Mouse (Mus musculus) lung, embryonic 15.5 days (tissue): ENCODE data around the gene Fahd1. TPM values are rescaled to one million over a fixed set of nuclear protein-coding genes. Genes with fewer than 3 reads are reported as not detected.

Source experiments
- ATAC-seq: fragments of 200-750 bp; cut with Nextera tagmentation; 2 replicates; pipeline ENCODE4 v1.8.0; 2017; ENCODE audit warnings: moderate number of reproducible peaks, borderline replicate concordance; ENCODE audit not compliant: low FRiP score, low TSS enrichment; ENCODE audit errors: extremely low read depth
- H3K27ac ChIP-seq: fragments of 300-500 bp; sonication (generic); 2 replicates; pipeline ENCODE4 v1.5.1; 2015; ENCODE audit warnings: moderate library complexity, mild to moderate bottlenecking, inconsistent platforms
- H3K27me3 ChIP-seq: fragments of 300-500 bp; sonication (generic); 2 replicates; pipeline ENCODE4 v1.6.1; 2015; ENCODE audit warnings: inconsistent platforms
- H3K36me3 ChIP-seq: fragments of 300-500 bp; sonication (generic); 2 replicates; pipeline ENCODE4 v1.6.1; 2015; ENCODE audit warnings: inconsistent platforms
- H3K4me1 ChIP-seq: fragments of 300-500 bp; sonication (generic); 2 replicates; pipeline ENCODE4 v1.6.1; 2015; ENCODE audit warnings: inconsistent platforms
- H3K4me2 ChIP-seq: fragments of 300-500 bp; sonication (generic); 2 replicates; pipeline ENCODE4 v1.6.1; 2015; ENCODE audit warnings: inconsistent platforms, mild to moderate bottlenecking, moderate library complexity
- H3K4me3 ChIP-seq: fragments of 300-500 bp; sonication (generic); 2 replicates; pipeline ENCODE4 v1.5.1; 2015; ENCODE audit warnings: mild to moderate bottlenecking, inconsistent platforms
- H3K9ac ChIP-seq: fragments of 300-500 bp; sonication (generic); 2 replicates; pipeline ENCODE4 v1.6.1; 2015; ENCODE audit warnings: inconsistent platforms
- H3K9me3 ChIP-seq: fragments of 300-500 bp; sonication (generic); 2 replicates; pipeline ENCODE4 v1.6.1; 2016; ENCODE audit warnings: inconsistent platforms
- WGBS: fragments of 180-500 bp; shearing (Covaris S2); methylation state at CpG from one replicate; pipeline ENCODE4 v1.1.7; 2015; 5-methylcytosine and 5-hydroxymethylcytosine counted together
- polyA plus RNA-seq: library from polyadenylated mRNA; unstranded; fragments of >200 nt; fragmentation: Nextera tagmentation; extraction: Ambion mirVana; gene quantifications from 2 replicates; pipeline ENCODE4 v1.2.1, GENCODE M21; 2015

The Fahd1 gene
- polyA plus RNA-seq, 1 experiment from 2014 or later = 19.9 TPM

GRCm38 (mm10) chr17:24856589-24856988 lies 6.4 kb upstream of the Fahd1 start:
- 88% methylated on average over 13 of the region's 13 CpGs for WGBS
- Histone ChIP-seq H3K27me3 (peaks cover 2% of the 10 kb centered on the region; the same call in 1 of the 2 replicates), H3K4me3 (no peak overlapping the region), H3K4me1 (no peaks in the 10 kb centered on the region), H3K36me3 (peaks cover 7% of the 10 kb centered on the region; the same call in 1 of the 2 replicates), H3K4me2 (no peak overlapping the region), H3K27ac (no peak overlapping the region), H3K9me3 (no peaks in the 10 kb centered on the region), H3K9ac (no peak overlapping the region)
- ATAC-seq = no peak

- Histone ChIP-seq H3K4me3 (no peak overlapping the region), H3K27ac (no peak overlapping the region), H3K4me2 (no peak overlapping the region), H3K4me1 (peaks cover 4% of the 10 kb centered on the region), H3K9ac (no peak overlapping the region), H3K27me3 (peaks cover 9% of the 10 kb centered on the region; the same call in 1 of the 2 replicates), H3K36me3 (0 out of 2 replicates have a peak, but pooled peaks cover 3% of the 10 kb centered on the region), H3K9me3 (no peaks in the 10 kb centered on the region)
- ATAC-seq = no peak
- WGBS = 74% methylated on average over 3 of the region's 3 CpGs
These were observed 5.8 kb upstream of the Fahd1 start for GRCm38 (mm10) chr17:24855838-24856464.

GRCm38 (mm10) chr17:24851381-24852125 lies 1.4 kb upstream of the Fahd1 start:
- Histone ChIP-seq H3K27ac (no peak overlapping the region), H3K4me3 (peak overlapping the region; percentile 75), H3K9ac (no peak overlapping the region), H3K27me3 (peaks cover 9% of the 10 kb centered on the region; the same call in 1 of the 2 replicates), H3K4me1 (peaks cover 11% of the 10 kb centered on the region), H3K9me3 (no peaks in the 10 kb centered on the region), H3K36me3 (0 out of 2 replicates have a peak, but pooled peaks cover 3% of the 10 kb centered on the region), H3K4me2 (peak overlapping the region; percentile 82)
- ATAC-seq = no peak
- 75% methylated on average over 10 of the region's 10 CpGs for WGBS

- 2% methylated on average over 20 of the region's 20 CpGs for WGBS
These were observed 586 bp upstream of the Fahd1 start for GRCm38 (mm10) chr17:24850773-24851127.

GRCm38 (mm10) chr17:24849733-24850064 lies 465 bp downstream of the Fahd1 start:
- Histone ChIP-seq H3K36me3 (0 out of 2 replicates have a peak, but pooled peaks cover 3% of the 10 kb centered on the region), H3K9ac (peak overlapping the region; percentile 74), H3K4me1 (peaks cover 11% of the 10 kb centered on the region), H3K4me3 (peak overlapping the region; percentile 75), H3K4me2 (peak overlapping the region; percentile 82), H3K27me3 (peaks cover 9% of the 10 kb centered on the region; the same call in 1 of the 2 replicates), H3K9me3 (no peaks in the 10 kb centered on the region), H3K27ac (peak overlapping the region; percentile 93)
- WGBS = 0% methylated on average over 21 of the region's 21 CpGs
- peak; percentile 56 for ATAC-seq

More at GRCm38 (mm10) chr17:24850773-24851127, 586 bp upstream of the Fahd1 start:
- Histone ChIP-seq H3K9ac (peak overlapping the region; percentile 41), H3K27ac (0 out of 2 replicates have a peak overlapping the region, but pooled peaks have one; percentile 16), H3K4me1 (peaks cover 11% of the 10 kb centered on the region), H3K4me2 (peak overlapping the region; percentile 82), H3K9me3 (no peaks in the 10 kb centered on the region), H3K27me3 (peaks cover 9% of the 10 kb centered on the region; the same call in 1 of the 2 replicates), H3K4me3 (peak overlapping the region; percentile 75), H3K36me3 (0 out of 2 replicates have a peak, but pooled peaks cover 3% of the 10 kb centered on the region)
- no peak for ATAC-seq

- ATAC-seq = no peak
- Histone ChIP-seq H3K27ac (no peak overlapping the region), H3K4me2 (peak overlapping the region; percentile 82), H3K9me3 (no peaks in the 10 kb centered on the region), H3K36me3 (0 out of 2 replicates have a peak, but pooled peaks cover 2% of the 10 kb centered on the region), H3K4me1 (peaks cover 11% of the 10 kb centered on the region), H3K27me3 (peaks cover 9% of the 10 kb centered on the region; the same call in 1 of the 2 replicates), H3K9ac (no peak overlapping the region; the same call in 1 of the 2 replicates), H3K4me3 (peak overlapping the region; percentile 75; the same call in 1 of the 2 replicates)
These were observed 1.5 kb downstream of the Fahd1 start for GRCm38 (mm10) chr17:24848600-24849031.

- Histone ChIP-seq H3K9ac (no peak overlapping the region), H3K4me2 (no peak overlapping the region), H3K4me3 (no peak overlapping the region), H3K27me3 (peaks cover 9% of the 10 kb centered on the region; the same call in 1 of the 2 replicates), H3K36me3 (no peaks in the 10 kb centered on the region), H3K27ac (no peak overlapping the region), H3K4me1 (peaks cover 11% of the 10 kb centered on the region), H3K9me3 (no peaks in the 10 kb centered on the region)
- ATAC-seq = no peak
- WGBS = 96% methylated on average over 1 of the region's 1 CpGs
These were observed 2.8 kb downstream of the Fahd1 start for GRCm38 (mm10) chr17:24847386-24847785.

GRCm38 (mm10) chr17:24844525-24844924 lies 5.6 kb downstream of the Fahd1 start:
- H3K9me3 ChIP-seq = no peaks in the 10 kb centered on the region
- H3K4me3 ChIP-seq = no peak overlapping the region
- no peak for ATAC-seq
- H3K4me1 ChIP-seq = peaks cover 7% of the 10 kb centered on the region
- peaks cover 5% of the 10 kb centered on the region; the same call in 1 of the 2 replicates for H3K27me3 ChIP-seq
- H3K9ac ChIP-seq = no peak overlapping the region
- no peak overlapping the region for H3K4me2 ChIP-seq
- H3K27ac ChIP-seq = no peak overlapping the region
- 48% methylated on average over 9 of the region's 9 CpGs for WGBS
- H3K36me3 ChIP-seq = no peaks in the 10 kb centered on the region

GRCm38 (mm10) chr17:24842631-24843030 lies 7.5 kb downstream of the Fahd1 start:
- no peak overlapping the region for H3K9ac ChIP-seq
- H3K27me3 ChIP-seq = peaks cover 5% of the 10 kb centered on the region; the same call in 1 of the 2 replicates
- 47% methylated on average over 2 of the region's 2 CpGs for WGBS
- no peak for ATAC-seq
- H3K9me3 ChIP-seq = no peaks in the 10 kb centered on the region
- no peak overlapping the region for H3K4me3 ChIP-seq
- H3K4me1 ChIP-seq = no peaks in the 10 kb centered on the region
- no peak overlapping the region for H3K27ac ChIP-seq
- H3K36me3 ChIP-seq = no peaks in the 10 kb centered on the region
- no peak overlapping the region for H3K4me2 ChIP-seq

- no peak overlapping the region for H3K9ac ChIP-seq
- ATAC-seq = no peak
- H3K27me3 ChIP-seq = peaks cover 5% of the 10 kb centered on the region; the same call in 1 of the 2 replicates
- 46% methylated on average over 4 of the region's 4 CpGs for WGBS
- no peak overlapping the region for H3K4me3 ChIP-seq
- H3K4me2 ChIP-seq = no peak overlapping the region
- no peaks in the 10 kb centered on the region for H3K4me1 ChIP-seq
- no peaks in the 10 kb centered on the region for H3K36me3 ChIP-seq
- no peaks in the 10 kb centered on the region for H3K9me3 ChIP-seq
- H3K27ac ChIP-seq = no peak overlapping the region
These were observed 9.0 kb downstream of the Fahd1 start for GRCm38 (mm10) chr17:24841133-24841532.

GRCm38 (mm10) chr17:24840341-24840740 lies 9.8 kb downstream of the Fahd1 start:
- 51% methylated on average over 5 of the region's 5 CpGs for WGBS
- Histone ChIP-seq H3K27ac (no peak overlapping the region), H3K4me1 (no peaks in the 10 kb centered on the region), H3K27me3 (peaks cover 5% of the 10 kb centered on the region; the same call in 1 of the 2 replicates), H3K4me2 (no peak overlapping the region), H3K36me3 (no peaks in the 10 kb centered on the region), H3K9me3 (no peaks in the 10 kb centered on the region), H3K9ac (no peak overlapping the region), H3K4me3 (no peak overlapping the region)
- ATAC-seq = no peak

GRCm38 (mm10) chr17:24839842-24840241 lies 10.3 kb downstream of the Fahd1 start, which contains the start of gene Hagh:
TSS of gene Hagh (plus strand) at chr17:24840143.
- Histone ChIP-seq H3K9ac (no peak within 1 kb of the TSS), H3K9me3 (no peaks in the 10 kb centered on the region), H3K27ac (no peak within 1 kb of the TSS), H3K36me3 (no peaks in the 10 kb centered on the region), H3K27me3 (peaks cover 5% of the 10 kb centered on the region; the same call in 1 of the 2 replicates), H3K4me1 (no peaks in the 10 kb centered on the region), H3K4me3 (no peak within 1 kb of the TSS), H3K4me2 (no peak within 1 kb of the TSS)
- no peak for ATAC-seq
- WGBS = 56% methylated on average over 8 of the region's 8 CpGs
